Mouse (Mus musculus): ENCODE results near the gene Cybc1. TPM values are rescaled to one million over a fixed set of nuclear protein-coding genes. Genes with fewer than 3 reads are reported as not detected.
A peak's percentile ranks its signal among the peaks of the same experiment; 100 is the strongest.

The Cybc1 gene
- total RNA-seq, 2 experiments from 2014 or later: 27.7 to 32.7 TPM

DNA sequence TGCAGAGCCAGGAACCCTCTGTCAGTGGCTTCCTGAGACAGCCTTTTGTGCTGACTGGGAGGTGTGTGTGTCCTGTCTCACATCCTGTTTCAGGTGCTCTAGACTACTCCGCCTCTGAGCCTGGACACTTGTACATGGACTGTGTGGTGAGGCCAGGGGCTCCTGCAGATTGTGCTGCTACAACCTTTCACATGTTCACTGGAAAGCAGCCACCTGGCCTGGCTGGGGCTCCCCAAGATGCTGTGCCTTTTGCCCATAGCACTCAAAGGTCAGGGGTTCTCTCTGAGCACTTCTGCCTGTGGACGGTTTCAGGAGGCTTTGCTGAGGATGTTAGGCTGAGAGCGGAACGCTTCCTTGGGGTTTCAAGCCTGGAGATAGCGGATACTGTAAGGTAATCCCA lies 8.4 kb downstream of the Cybc1 start:
- DNase-seq (ENCODE audit: low spot score in 2 of 2): no peak

DNA sequence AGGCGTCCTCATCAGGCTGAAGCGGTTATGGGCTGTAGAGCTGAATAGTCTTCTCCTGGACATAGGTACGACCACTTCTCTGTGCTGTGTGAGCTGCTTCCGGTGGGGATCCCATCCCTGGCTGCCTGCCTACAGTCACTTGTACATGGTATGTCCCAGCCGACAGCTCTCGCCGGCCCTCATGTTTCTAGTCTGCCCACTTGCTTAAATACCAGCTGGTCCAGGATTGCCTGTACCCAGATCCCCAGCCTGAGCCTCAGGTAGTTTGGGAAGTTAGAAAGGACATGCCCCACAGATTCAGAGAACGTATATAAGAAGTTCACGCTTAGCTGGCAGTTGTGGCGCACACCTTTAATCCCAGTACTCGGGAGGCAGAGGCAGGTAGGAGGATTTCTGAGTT lies 9.3 kb downstream of the Cybc1 start:
- no peak for DNase-seq (ENCODE audit: low spot score in 2 of 2)

DNA sequence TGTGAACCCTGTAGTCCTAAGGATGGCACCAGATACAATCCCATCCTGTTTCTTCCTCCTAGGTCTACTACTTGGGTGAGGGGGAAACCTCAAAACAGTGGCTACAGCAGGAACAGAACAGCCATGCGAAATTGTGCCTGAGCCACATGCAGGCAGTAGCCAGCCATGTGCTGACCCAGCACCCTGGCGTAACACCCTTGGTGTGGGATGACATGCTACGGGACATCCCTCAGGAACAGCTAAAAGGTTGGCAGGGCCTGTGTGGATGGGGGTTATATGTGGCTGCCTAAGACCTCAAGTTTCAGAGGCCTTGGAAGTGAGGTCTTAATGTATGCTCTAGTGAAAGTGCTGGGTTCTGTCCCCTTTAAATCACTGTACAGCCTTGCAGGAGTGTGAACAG lies 12.3 kb downstream of the Cybc1 start:
- DNase-seq (ENCODE audit: low spot score in 2 of 2): no peak

DNA sequence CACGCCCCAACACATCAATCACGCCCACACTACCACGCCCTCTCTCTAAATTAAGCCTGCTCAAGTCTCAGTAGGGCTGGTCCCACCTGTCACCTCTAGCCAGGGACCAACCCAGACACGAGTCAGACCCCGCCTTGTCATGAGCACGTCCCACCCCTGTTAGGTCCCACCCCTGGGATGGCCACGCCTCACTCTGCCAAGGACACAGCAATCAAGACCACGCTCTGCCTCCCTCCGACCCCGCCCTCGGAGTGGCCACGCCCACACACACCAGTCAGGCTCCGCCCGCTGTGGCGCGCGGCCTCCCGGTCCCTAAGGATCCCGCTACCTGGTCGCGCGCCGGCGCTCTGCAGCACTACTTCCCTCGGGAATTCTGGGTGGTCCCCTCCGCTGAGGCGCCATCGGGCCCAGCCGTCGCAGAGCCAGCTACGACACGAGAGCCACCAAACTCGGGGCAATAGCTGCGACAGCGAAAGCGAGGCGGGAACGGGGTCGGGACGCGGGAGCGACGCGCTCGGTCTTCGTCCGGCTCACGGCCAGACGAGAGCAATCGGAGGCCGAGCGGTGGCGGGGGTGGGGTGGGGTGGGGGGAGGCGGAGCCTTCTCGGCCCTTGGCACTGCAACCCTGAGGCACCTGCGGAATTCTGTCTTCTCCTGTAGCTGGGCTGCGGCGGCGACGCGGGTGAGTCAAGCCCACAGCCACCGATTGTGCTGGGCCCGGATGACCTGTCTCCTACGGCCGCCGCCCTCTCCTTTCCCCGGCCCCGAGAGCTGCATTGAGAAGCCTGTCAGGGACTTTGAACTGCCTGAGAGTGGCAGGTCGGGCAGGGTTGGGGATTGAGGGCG lies 24.7 kb downstream of the Cybc1 start, which contains the start of the genes Hexdc and Ogfod3:
TSS of gene Hexdc (plus strand) at position 273 of the 846 bp plus-strand sequence.
TSS of gene Ogfod3 (minus strand) at position 551 of the 846 bp plus-strand sequence.
- peak; percentile 86 to 91 for DNase-seq (ENCODE audit: low spot score in 2 of 2)

DNA sequence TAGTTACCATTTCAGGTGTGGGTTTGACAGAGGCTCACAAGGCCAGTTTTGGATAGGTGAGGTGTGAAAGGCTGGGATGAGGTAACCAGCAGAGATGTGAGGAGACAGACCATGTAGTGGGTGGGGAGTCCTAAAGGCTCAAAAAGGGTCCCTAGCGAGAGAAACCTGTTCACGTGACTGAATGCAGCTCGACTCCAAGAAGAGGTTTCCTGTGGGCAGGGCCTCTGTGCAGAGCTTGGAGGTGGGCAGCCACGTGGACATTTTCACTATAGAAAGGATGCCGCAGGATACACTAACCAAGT lies 25.3 kb downstream of the Cybc1 start:
- no peak for DNase-seq (ENCODE audit: low spot score in 2 of 2)

DNA sequence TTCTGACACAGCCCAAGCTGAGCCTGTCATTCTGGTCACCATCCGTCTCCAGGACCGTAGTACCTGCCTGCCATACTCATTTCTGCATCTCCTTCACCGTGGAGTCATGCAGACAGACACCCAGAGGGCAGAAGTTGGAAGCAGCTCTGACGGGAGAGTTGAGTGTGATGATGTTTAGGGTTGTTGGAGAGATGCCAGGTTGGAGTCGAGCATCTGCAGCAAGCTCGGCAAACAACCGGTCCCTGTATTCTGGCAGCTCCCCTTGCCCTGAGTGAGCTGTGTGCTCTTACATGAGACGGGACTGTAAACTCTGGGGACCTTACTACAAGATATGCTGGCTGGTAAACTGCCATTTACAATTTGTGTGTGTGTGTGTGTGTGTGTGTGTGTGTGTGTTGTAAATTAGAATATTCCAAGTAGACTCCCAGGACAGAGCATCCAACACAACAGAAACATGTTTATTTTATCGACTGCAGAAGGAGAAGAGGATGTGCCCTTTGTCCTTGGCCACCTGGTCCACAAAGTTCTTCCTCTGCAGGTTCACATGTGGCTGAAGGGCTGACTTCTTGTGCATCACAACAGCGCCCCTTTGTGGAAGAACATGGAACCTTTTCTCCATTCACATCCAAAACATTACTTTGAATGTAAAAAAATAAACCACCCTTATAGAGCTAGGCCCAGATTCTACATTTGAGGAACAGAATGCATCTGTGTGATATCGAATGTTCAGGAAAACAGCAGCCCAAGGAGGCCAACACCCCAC lies 27.5 kb downstream of the Cybc1 start:
- peak in 1 of 2 experiments; percentile 49 for DNase-seq (ENCODE audit: low spot score in 2 of 2)

DNA sequence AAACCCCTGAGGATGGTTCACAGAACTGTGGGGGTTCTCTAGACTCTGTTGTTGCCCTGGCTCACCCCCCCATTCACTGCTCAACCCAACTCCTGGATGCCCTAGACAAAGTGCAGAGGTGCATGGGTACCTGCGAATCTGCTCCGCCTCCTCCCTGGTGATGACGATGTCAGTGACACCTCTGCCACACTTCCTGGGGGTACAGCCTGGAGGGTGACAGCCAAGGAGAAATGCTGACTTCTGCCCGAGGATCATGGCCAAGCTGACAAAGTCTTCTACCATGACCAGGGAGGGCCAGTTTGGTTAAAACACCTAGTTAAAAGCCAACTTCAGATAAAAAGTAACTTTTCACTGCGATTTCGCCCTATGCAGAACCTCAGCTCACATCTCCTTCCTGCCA lies 28.3 kb downstream of the Cybc1 start:
- no peak for DNase-seq (ENCODE audit: low spot score in 2 of 2)

DNA sequence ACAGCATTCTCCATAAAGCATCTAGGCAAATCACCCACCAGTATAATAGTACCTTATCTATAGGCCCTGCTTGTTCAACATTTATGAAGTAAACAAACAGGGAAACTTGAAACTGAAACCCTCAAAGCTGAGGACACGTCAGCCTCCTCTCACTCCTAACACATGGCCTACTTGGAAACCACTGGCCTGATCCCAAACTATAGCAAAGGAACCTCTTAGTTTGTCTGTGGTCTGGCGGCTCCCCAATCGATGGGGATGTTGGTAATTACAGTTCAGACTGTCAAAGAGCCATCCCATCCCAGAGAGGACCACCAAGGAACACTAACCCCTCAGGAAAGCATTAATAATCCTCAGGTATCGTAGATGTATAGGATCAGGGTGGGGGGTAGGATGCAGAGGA lies 29.3 kb downstream of the Cybc1 start:
- DNase-seq (ENCODE audit: low spot score in 2 of 2): no peak

DNA sequence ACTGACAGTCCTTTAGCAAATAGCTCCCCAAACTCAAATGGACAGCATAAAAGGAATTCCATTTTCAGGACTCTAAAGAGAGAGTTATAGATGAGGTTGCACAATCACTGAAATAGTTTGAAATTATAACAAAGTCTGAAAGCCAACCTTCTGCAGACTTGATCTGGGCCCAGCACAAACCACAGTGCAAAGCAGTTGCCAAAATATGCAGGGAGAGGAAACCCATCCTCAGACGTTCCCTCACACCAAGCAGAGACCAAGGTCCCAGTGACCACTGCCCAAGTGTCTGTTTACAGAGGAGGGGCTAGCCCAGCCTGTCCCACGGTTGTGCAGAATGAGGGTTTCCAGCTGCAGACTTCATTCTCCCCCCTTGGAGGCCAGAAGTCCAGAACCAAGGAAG lies 30.5 kb downstream of the Cybc1 start:
- DNase-seq (ENCODE audit: low spot score in 2 of 2): no peak

DNA sequence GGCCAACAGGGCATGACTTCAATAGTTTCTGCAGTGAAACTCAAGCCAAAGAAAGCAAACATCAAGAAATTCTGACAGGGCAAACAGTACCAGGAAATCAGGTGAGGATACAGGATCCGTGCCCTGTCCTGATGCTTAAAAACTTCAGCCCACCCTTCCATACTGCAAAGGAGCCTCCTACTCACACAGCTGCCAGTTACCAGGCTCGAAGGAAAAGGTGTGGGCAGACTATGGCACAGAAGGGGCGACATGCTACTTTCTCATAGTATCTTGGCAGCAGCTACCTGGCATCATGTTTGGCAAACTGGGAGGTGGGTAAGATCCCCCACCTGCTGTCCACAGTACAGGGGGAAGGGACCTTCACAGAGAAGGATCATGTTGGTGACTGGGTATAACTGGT lies 35.7 kb downstream of the Cybc1 start:
- no peak for DNase-seq (ENCODE audit: low spot score in 2 of 2)

DNA sequence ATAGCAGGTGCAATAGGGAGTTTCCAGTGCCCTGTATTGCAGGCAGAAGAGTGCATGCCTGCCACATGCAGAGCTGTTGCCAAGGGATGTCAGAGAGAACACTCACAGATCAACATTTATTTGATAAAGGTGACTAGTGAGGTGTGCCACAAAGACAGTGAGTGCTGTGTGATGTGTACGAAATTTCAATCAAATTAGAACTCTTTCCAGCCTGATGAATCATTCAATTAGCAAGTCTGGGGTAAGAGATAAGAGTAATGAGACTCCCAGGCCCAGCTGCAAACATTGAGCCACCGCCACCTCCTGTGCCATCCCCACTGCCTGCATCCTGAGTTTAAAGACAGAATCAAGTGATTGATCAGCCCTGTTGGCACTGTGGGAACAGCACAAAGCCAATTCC lies 36.4 kb downstream of the Cybc1 start:
- no peak for DNase-seq (ENCODE audit: low spot score in 2 of 2)

DNA sequence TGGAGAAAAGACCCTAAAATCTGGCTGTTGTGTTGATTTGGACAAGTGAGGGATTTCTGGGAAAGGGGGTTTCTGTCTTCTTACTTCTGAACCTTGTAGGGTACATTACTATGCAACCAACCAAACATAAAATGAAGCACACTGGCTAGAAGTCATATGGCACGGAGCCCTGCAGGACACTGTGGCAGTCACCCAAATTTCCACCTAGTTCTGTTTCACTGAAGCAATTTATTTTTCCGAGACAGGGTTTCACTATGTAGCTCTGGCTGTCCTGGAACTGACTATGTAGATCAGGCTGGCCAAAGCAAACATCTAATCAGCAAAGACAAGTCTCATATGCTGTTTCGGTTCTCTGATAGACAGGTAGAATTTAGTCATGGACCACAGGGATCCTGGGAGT lies 39.4 kb downstream of the Cybc1 start:
- no peak for DNase-seq (ENCODE audit: low spot score in 2 of 2)

DNA sequence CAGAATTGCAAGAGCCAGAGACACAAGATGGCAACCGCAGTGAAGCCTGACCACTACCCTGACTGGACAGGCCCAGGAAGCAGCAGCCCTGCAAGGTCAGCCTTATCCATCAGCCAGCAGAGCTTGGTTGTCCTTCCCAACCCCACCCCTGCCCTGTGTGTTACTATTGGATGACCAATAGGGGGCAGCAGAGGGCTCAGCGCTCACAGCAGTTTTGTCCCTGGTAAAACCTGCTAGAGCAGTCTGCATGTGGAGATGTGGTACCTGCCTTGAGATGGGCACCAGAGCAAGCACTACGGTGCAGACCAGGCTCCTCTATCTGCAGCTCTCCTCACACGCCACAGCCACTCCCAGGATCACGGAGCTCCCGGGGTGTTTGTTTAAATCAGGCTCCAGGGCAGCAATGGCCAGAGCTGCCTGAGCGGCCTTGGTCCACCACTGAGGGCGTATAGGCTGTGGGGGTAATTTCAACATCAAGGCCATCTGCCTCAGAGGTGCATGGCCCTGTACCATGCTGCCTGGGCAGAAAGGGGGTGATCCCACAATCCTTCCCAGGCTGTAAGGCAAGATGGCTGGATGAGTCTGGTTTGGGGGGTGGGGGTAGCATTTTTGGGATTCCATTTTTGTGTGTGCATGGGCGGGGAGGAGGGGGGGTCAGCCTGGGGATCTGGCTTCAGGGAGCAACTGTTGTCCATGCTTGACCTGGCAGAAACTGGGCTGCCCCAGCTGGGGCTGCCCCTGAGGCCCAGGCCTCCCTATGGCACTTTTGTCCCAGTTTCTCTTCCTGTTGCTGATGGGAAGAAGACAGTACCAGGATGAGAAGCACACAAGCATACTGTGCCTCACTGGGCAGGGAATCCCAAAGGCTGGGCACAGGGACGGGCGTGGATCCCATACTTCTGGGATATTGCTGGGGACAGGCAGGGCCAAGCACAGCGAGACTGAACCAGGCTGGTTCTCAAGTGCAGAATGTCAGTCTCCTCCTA lies 52.5 kb downstream of the Cybc1 start:
- peak in 1 of 2 experiments; percentile 29 for DNase-seq (ENCODE audit: low spot score in 2 of 2)

DNA sequence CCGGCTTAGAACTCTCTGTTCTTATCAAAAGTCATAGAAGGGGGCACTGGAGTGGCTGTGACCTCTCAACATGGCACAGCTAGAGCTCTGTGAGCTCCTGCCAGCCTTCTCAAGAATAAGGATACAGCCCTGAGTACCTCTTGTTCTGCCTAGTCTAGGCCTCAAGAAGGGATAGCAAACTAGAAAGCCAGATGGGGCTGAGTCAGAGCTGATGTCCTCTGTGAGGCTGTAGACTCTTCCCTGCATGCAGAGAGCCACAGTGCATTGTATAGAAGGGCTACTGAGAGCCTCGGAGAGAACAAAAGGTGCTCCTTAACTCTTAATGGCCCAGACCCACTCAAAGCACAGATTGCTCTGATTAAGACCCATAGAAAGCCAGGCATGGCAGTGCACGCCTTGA lies 54.9 kb downstream of the Cybc1 start:
- no peak for DNase-seq (ENCODE audit: low spot score in 2 of 2)

DNA sequence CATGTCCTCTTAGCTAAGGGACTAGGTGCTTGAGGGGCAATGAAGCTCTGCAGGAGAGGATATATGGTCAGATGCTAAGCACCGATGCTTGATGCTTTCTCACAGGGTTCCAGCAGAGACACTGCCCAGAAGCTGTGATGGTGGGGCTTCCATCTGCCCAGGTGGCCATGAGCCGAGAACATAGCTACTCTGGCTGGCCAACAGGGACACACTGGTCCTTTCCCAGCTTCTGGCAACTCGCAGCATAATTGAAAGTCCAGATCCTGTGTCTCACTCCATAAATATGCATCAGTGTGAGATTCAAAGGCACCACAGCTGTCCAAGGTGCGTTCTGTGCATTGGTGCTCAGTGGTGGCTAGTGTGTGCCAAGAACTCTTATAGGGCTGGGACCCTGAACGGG lies 55.9 kb downstream of the Cybc1 start:
- DNase-seq (ENCODE audit: low spot score in 2 of 2): peak in 1 of 2 experiments; percentile 37

Other genes with a start within 250 kb of the Cybc1 start
- gene Csnk1d, start 238.0 kb downstream of the Cybc1 start, total RNA-seq (2021): 100 to 1,000 TPM; 123 to 126 TPM
- gene Cd7, start 189.9 kb downstream of the Cybc1 start, total RNA-seq (2021): not detected
- gene Sectm1b, start 165.8 kb downstream of the Cybc1 start, total RNA-seq (2021): not detected
- gene Sectm1a, start 148.1 kb downstream of the Cybc1 start, total RNA-seq (2021): not detected
- gene Tex19.2, start 110.6 kb downstream of the Cybc1 start, total RNA-seq (2021): not detected
- not detected for gene Tex19.1, start 83.2 kb downstream of the Cybc1 start, total RNA-seq (2021)
- under 1 TPM in 1 of 2 experiments, not detected in 1; 0.45 TPM for gene Uts2r, start 69.1 kb downstream of the Cybc1 start, total RNA-seq (2021)
- 10 to 100 TPM; 28.3 to 31.3 TPM for gene Hexdc, start 24.9 kb downstream of the Cybc1 start, total RNA-seq (2021)
- 1 to 10 TPM; 6.2 to 9.6 TPM for gene Ogfod3, start 24.6 kb downstream of the Cybc1 start, total RNA-seq (2021)
- 10 to 100 TPM; 73.5 to 75.5 TPM for gene Narf, start 7.9 kb upstream of the Cybc1 start, total RNA-seq (2021)
- 10 to 100 TPM; 95.9 to 97.3 TPM for gene Foxk2, start 30.7 kb upstream of the Cybc1 start, total RNA-seq (2021)
- gene Wdr45b, start 125.1 kb upstream of the Cybc1 start, total RNA-seq (2021): 10 to 100 TPM; 57.1 to 62.8 TPM
- 10 to 100 TPM; 50.3 to 53.3 TPM for gene Rab40b, start 158.9 kb upstream of the Cybc1 start, total RNA-seq (2021)
- 10 to 100 TPM; 39.2 to 39.9 TPM for gene Fn3krp, start 192.1 kb upstream of the Cybc1 start, total RNA-seq (2021)
- gene Fn3k, start 205.6 kb upstream of the Cybc1 start, total RNA-seq (2021): 10 to 100 TPM; 26.4 to 27.7 TPM
- 10 to 100 TPM; 50.9 to 52.8 TPM for gene Tbcd, start 222.6 kb upstream of the Cybc1 start, total RNA-seq (2021)